Mouse (Mus musculus) lung, postnatal 0 days (tissue): ENCODE results near the gene Cbfa2t2.

Experiments
- CTCF ChIP-seq: IDR thresholded peaks from 2 replicates; pipeline ENCODE4 v1.5.1; 2016; ENCODE audit warnings: antibody characterized with exemption, mild to moderate bottlenecking
- EP300 ChIP-seq: IDR thresholded peaks from 2 replicates; pipeline ENCODE4 v1.6.1; 2016; ENCODE audit warnings: antibody characterized with exemption, mild to moderate bottlenecking, control low read depth

DNA sequence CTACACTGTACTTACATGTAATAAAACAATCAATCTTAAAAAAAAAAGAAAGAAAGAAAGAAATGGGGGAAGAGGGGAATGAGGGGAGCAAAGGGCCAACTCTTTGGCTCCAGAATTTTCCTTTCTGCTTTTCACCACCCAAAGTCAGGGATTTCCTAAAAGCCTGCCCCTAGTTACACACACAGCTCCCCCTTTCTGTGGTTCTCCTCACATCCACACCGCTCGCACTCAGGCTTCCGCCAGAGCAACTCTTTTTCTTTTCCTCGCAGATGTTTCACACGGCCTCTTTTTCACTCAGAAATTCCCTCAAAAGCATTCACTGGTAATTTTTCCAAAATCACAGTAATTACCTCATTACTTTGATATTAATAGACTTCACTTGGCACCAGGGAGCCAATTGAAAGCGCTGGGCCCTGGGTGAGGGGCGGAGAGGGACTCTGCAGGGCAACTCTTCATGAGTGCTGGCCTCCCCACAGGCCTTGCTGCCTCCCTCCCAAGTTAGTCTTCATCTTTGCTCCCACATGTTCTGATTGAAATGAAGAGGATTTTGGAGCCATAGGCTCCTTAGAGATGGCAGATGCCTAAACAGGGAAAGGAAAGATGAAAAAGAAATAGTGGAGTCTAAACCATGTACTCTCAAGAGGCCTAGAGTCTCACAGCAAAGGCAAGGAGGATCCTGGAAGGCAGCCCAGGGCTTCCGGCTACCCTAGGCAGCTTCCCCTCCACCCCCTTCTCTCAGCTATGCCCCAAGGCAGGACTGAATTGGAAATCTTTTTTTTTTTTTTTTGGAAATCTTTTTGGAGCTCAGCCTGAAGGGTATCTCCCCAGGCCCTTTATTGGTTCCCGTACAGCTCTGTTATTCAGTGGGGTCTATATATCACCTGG is 16.4 kb upstream of the Cbfa2t2 start:
- TF ChIP-seq EP300 (no peak), CTCF (no peak)
